Mouse (Mus musculus): ENCODE measurements at regions not wholly inside any gene's neighbourhood (a gene's known extent, or its start where the extent isn't known, plus 50 kb on each side); places are given as distances from the start of the nearest gene placed in this dataset.

- Histone ChIP-seq H3K9me3 (no peaks in the 10 kb centered on the region), H3K4me3 (no peak overlapping the region), H3K27me3 (no peaks in the 10 kb centered on the region), H3K9ac (no peak overlapping the region), H3K4me2 (no peak overlapping the region), H3K27ac (replicated peaks) (no peak overlapping the region), H3K4me1 (replicated peaks) (no peaks in the 10 kb centered on the region), H3K36me3 (no peaks in the 10 kb centered on the region)
- no peak for ATAC-seq (ENCODE audit: low read depth)
- WGBS = 68% methylated on average over 2 of the region's 2 CpGs
These were observed 184.3 kb upstream of the Palmd start for GRCm38 (mm10) chr3:117153011-117153473.

DNA sequence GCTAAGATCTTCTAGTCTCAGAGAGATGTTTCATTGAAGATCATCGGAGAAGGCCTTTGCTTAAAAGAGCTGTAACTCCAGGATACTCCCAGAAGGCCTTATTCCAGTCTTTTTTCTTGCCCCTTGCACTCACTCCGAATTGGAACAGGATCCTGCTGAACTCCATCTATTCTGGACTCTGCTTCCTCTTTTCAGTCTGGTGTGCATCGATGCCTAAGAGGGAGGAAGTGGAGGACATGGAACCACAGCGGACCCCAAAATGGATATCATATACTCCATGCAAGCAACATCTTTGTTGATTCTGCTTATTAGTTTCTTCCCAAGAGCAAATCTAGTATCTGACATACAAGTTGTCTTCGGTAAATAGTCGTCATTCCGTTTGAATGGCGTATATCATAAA lies 183.6 kb upstream of the Palmd start:
- Histone ChIP-seq H3K9me3 (no peaks in the 10 kb centered on the region), H3K27ac (replicated peaks) (no peak overlapping the region), H3K36me3 (no peaks in the 10 kb centered on the region), H3K4me2 (no peak overlapping the region), H3K4me3 (no peak overlapping the region), H3K4me1 (replicated peaks) (no peaks in the 10 kb centered on the region), H3K27me3 (no peaks in the 10 kb centered on the region), H3K9ac (no peak overlapping the region)
- no peak for ATAC-seq (ENCODE audit: low read depth)
- 89% methylated on average over 8 of the region's 8 CpGs for WGBS

DNA sequence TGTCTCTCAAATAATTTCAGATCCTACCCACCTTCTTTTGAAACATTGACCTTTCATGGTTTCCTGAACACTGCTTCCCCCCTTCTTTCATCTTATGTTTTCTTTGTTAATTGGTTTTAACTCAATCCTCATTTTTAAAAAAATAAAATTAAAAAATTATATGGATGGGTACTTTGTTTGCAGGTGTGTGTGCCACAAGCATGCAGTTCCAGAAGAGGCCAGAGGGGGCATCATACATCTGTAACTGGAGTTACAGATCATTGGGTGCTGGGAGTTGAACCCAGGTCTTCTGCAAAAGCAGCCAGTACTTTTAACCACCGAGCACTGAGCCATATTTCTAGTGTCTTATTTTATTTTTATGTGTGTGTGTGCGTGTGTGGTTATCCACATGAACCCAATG lies 178.6 kb upstream of the Palmd start:
- no peaks in the 10 kb centered on the region for H3K36me3 ChIP-seq
- no peak overlapping the region for H3K4me2 ChIP-seq
- H3K27me3 ChIP-seq = no peaks in the 10 kb centered on the region
- 89% methylated on average over 2 of the region's 2 CpGs for WGBS
- no peak for ATAC-seq (ENCODE audit: low read depth)
- H3K4me1 ChIP-seq (replicated peaks) = no peaks in the 10 kb centered on the region
- H3K9ac ChIP-seq = no peak overlapping the region
- no peak overlapping the region for H3K27ac ChIP-seq (replicated peaks)
- no peaks in the 10 kb centered on the region for H3K9me3 ChIP-seq
- H3K4me3 ChIP-seq = no peak overlapping the region

DNA sequence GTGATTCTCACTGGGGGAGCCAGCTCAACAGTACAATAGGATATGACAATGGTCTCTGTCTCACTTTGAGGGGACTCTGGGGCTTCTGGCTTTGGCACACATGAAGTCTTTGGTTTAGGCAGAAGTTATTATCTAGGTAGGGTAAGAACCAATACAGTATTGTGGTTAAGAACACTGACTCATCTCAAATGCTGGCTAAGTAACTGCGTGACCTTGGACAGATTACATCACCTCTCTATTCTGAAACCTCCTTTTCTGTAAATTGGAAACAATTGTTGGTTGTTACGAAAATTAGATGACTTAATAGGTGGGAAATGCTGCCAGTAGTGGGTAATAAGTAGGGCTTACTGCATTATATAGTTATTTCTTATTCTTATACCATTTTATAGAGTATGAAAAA lies 171.0 kb upstream of the Palmd start:
- 92% methylated on average over 2 of the region's 2 CpGs for WGBS
- H3K36me3 ChIP-seq = no peaks in the 10 kb centered on the region
- no peak overlapping the region for H3K4me2 ChIP-seq
- no peaks in the 10 kb centered on the region for H3K9me3 ChIP-seq
- H3K27me3 ChIP-seq = no peaks in the 10 kb centered on the region
- no peak overlapping the region for H3K4me3 ChIP-seq
- ATAC-seq (ENCODE audit: low read depth) = no peak
- H3K4me1 ChIP-seq (replicated peaks) = no peaks in the 10 kb centered on the region
- H3K9ac ChIP-seq = no peak overlapping the region
- no peak overlapping the region for H3K27ac ChIP-seq (replicated peaks)

DNA sequence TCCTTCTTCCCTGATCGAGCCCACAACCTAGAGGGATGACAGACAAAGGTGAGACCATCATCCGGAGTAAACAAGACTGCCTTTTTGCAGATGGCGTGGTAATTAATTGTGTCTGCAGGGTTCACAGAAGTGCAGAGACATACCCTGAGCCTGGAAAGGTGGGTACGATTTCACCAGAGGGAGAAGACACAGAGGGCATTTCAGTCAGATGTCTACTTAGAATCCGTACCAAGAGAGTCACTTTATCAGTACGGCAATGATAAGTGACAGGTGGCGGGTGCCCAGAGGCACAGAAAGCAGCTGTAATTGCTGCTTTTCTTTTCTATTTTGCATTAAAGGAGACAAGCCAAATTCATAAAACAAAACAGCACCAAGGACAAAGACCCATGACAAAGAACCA lies 169.9 kb upstream of the Palmd start:
- 72% methylated on average over 7 of the region's 7 CpGs for WGBS
- no peaks in the 10 kb centered on the region for H3K36me3 ChIP-seq
- no peak overlapping the region for H3K9ac ChIP-seq
- no peak overlapping the region for H3K4me3 ChIP-seq
- no peaks in the 10 kb centered on the region for H3K4me1 ChIP-seq (replicated peaks)
- no peak for ATAC-seq (ENCODE audit: low read depth)
- H3K9me3 ChIP-seq = no peaks in the 10 kb centered on the region
- no peaks in the 10 kb centered on the region for H3K27me3 ChIP-seq
- no peak overlapping the region for H3K4me2 ChIP-seq
- H3K27ac ChIP-seq (replicated peaks) = no peak overlapping the region

DNA sequence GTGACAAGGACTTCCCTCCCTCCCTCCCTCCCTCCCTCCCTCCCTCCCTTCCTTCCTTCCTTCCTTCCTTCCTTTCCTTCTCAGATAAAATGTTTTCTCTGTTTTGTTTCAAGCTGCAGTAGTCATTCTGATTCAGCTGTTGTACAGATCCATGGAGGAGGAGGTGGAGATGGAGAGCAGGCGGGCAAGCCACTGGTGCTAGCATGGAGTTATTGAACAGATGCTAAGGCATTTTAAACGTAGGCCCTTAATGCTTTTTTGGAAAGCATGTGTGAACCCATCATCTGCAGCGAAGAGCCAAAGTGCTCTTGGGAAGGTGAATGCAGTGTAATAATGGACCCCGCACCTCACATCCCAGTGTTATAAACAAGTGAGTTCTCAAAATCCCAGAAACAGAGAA lies 164.1 kb upstream of the Palmd start:
- Histone ChIP-seq H3K27ac (replicated peaks) (no peak overlapping the region), H3K9me3 (no peaks in the 10 kb centered on the region), H3K36me3 (no peaks in the 10 kb centered on the region), H3K4me1 (replicated peaks) (no peaks in the 10 kb centered on the region), H3K9ac (no peak overlapping the region), H3K4me2 (no peak overlapping the region), H3K4me3 (no peak overlapping the region), H3K27me3 (no peaks in the 10 kb centered on the region)
- ATAC-seq (ENCODE audit: low read depth) = no peak
- 82% methylated on average over 4 of the region's 4 CpGs for WGBS

DNA sequence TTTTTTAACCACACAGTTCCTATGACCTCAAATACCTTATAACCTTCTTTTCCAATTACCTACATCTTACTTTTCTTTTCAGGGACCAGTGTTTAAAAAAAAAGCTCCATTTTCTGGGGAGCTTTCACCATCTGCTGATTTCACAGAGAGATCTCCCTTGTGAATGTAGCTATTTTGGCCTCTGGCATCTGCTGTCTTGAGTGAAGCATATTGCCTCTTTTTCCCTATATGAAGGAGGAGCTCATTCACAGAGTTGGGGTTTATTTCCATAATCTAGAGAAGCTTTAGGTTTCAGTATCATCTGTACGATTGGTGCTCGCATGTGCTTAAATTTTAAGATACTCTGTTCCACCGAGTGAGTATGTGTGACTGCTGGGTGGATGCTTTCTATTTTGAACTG lies 153.4 kb upstream of the Palmd start:
- Histone ChIP-seq H3K4me1 (replicated peaks) (no peaks in the 10 kb centered on the region), H3K4me3 (no peak overlapping the region), H3K9ac (no peak overlapping the region), H3K27me3 (no peaks in the 10 kb centered on the region), H3K36me3 (no peaks in the 10 kb centered on the region), H3K27ac (replicated peaks) (no peak overlapping the region), H3K4me2 (no peak overlapping the region), H3K9me3 (0 out of 2 replicates have a peak, but pooled peaks cover 3% of the 10 kb centered on the region)
- ATAC-seq (ENCODE audit: low read depth) = no peak
- 88% methylated on average over 3 of the region's 3 CpGs for WGBS

DNA sequence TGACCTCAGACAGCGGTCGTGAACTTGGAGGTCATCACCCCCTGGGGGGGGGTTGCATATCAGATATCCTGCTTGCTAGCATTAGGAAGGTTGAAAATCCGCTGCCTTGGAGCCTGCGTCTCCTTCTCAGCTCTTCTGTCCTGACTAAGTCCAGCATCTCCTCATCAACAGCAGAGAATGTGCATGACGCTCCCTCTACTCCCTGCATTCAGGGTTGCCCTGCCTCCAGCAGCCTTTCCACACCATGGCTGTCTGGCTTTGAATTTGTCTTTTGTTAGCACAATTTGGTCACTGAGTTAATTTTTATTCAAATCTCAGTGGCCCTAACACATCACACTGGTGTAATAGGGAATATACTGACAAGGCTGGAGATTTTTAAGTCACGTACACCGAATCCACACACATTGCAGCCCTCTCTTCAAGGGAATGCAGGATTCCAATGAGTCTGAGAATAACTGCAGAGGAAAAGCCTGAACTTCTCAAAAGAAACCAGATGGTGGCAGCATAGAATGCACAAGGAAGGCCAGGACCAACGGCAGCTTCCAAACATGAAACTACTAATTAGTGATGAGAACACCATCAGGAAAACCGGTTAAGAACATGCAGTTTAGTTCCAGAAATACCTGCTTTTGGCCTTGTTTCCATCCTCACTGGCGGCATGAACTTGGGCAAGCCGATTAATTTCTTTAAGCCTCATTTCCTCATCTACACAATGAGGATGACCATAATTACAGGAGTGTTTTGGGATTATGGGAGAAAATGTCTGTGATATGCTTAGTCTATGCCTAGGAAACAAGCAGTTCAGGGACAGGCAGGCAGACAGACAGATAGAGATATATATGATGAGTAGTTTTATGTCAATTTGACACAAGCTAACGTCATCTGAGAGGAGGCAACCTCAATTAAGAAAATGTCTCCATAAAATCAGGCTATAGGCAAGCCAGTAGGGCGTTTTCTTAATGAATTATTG lies 151.6 kb upstream of the Palmd start:
- no peak overlapping the region for H3K4me2 ChIP-seq
- WGBS = 62% methylated on average over 13 of the region's 13 CpGs
- no peaks in the 10 kb centered on the region for H3K27me3 ChIP-seq
- H3K9me3 ChIP-seq = 0 out of 2 replicates have a peak, but pooled peaks cover 3% of the 10 kb centered on the region
- H3K4me1 ChIP-seq (replicated peaks) = no peaks in the 10 kb centered on the region
- H3K27ac ChIP-seq (replicated peaks) = no peak overlapping the region
- H3K36me3 ChIP-seq = no peaks in the 10 kb centered on the region
- H3K9ac ChIP-seq = no peak overlapping the region
- peak; percentile 72; the same call in 1 of the 2 replicates for ATAC-seq (ENCODE audit: low read depth)
- no peak overlapping the region for H3K4me3 ChIP-seq

GRCm38 (mm10) chr3:117119576-117119975 lies 150.8 kb upstream of the Palmd start:
- no peak overlapping the region for H3K27ac ChIP-seq (replicated peaks)
- H3K4me3 ChIP-seq = no peak overlapping the region
- 86% methylated on average over 5 of the region's 5 CpGs for WGBS

DNA sequence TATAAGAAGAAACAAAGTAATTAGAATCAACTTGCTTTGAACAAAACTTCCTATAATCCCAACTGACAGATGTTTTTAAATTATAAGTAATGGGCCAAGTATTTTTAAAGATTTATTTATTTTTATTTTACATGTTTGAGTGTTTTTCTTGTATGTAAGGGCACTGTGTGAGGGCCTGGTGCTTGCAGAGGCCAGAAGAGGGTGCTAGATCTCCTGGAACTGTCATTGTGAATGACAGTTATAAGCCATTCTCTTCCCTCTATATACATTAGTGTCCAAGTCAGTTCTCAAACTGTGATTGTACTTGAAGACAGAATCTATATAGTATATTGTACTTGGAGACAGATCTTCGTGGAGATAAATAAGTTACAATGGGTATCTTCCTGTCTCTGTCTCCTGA lies 149.1 kb upstream of the Palmd start:
- H3K4me1 ChIP-seq (replicated peaks) = no peaks in the 10 kb centered on the region
- no peak overlapping the region for H3K9ac ChIP-seq
- ATAC-seq (ENCODE audit: low read depth) = no peak
- no peak overlapping the region for H3K4me2 ChIP-seq
- no peaks in the 10 kb centered on the region for H3K27me3 ChIP-seq
- H3K36me3 ChIP-seq = no peaks in the 10 kb centered on the region
- H3K4me3 ChIP-seq = no peak overlapping the region
- 0 out of 2 replicates have a peak, but pooled peaks cover 3% of the 10 kb centered on the region for H3K9me3 ChIP-seq
- H3K27ac ChIP-seq (replicated peaks) = no peak overlapping the region
- WGBS = 44% methylated on average over 1 of the region's 1 CpGs

More at GRCm38 (mm10) chr3:117119576-117119975, 150.8 kb upstream of the Palmd start:
- Histone ChIP-seq H3K4me1 (replicated peaks) (no peaks in the 10 kb centered on the region), H3K4me2 (no peak overlapping the region), H3K36me3 (no peaks in the 10 kb centered on the region), H3K27me3 (no peaks in the 10 kb centered on the region), H3K9me3 (0 out of 2 replicates have a peak, but pooled peaks cover 3% of the 10 kb centered on the region), H3K9ac (no peak overlapping the region)
- no peak for ATAC-seq (ENCODE audit: low read depth)

- Histone ChIP-seq H3K4me2 (no peak overlapping the region), H3K4me1 (replicated peaks) (no peaks in the 10 kb centered on the region), H3K9ac (no peak overlapping the region), H3K9me3 (no peaks in the 10 kb centered on the region), H3K27me3 (no peaks in the 10 kb centered on the region), H3K27ac (replicated peaks) (no peak overlapping the region), H3K4me3 (no peak overlapping the region), H3K36me3 (no peaks in the 10 kb centered on the region)
- WGBS = 89% methylated on average over 2 of the region's 2 CpGs
- ATAC-seq (ENCODE audit: low read depth) = no peak
These were observed 147.4 kb upstream of the Palmd start for GRCm38 (mm10) chr3:117116210-117116609.

DNA sequence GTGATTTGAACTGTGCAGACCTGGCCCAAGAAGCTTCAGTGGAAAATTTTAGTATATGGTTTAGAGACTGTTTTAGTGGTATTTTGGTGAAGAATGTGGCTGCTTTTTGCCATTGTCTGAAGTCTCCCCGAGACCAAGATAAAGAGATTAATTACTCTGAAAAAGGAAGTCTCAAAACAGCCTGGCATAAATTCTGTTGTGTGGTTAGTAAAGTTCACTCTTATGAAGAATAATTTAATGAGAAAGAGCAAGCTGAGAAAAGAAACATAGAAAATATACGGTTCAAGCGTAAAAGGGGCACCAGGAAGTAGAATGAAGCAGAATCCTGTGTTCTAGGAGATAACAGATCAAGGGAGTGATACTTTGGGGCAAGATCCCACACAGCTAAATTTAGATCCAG lies 144.0 kb upstream of the Palmd start:
- Histone ChIP-seq H3K27ac (replicated peaks) (no peak overlapping the region), H3K4me2 (no peak overlapping the region), H3K36me3 (no peaks in the 10 kb centered on the region), H3K27me3 (no peaks in the 10 kb centered on the region), H3K9me3 (no peaks in the 10 kb centered on the region), H3K9ac (no peak overlapping the region), H3K4me1 (replicated peaks) (peaks cover 9% of the 10 kb centered on the region), H3K4me3 (no peak overlapping the region)
- WGBS = 88% methylated on average over 3 of the region's 3 CpGs
- no peak for ATAC-seq (ENCODE audit: low read depth)

All from neural tube, embryonic 13.5 days (tissue).